Mouse (Mus musculus): ENCODE data around the gene Nup153. TPM values are rescaled to one million over a fixed set of nuclear protein-coding genes. Genes with fewer than 3 reads are reported as not detected.

The Nup153 gene
- polyA plus RNA-seq, 1 experiment from 2014 or later, result 19.1 TPM

- ATAC-seq, result peak; percentile 97
- peak within 1 kb of the TSS; percentile 96 for H3K9ac ChIP-seq (ENCODE audit: low read depth, low read length)
Observed at GRCm38 (mm10) chr13:46669048-46669619, 58.6 kb downstream of the Nup153 start, which contains the start of gene Fam8a1. Fam8a1 (plus strand) TSS chr13:46669522.

GRCm38 (mm10) chr13:46663461-46663964, 64.2 kb downstream of the Nup153 start:
- no peak overlapping the region for H3K9ac ChIP-seq (ENCODE audit: low read depth, low read length)
- WGBS, result 23% methylated on average over 4 of the region's 4 CpGs
- no peaks in the 10 kb centered on the region for H3K27me3 ChIP-seq (ENCODE audit: control insufficient read depth, insufficient read depth, low read depth, low read length)
- no peaks in the 10 kb centered on the region for H3K36me3 ChIP-seq (ENCODE audit: control insufficient read depth, insufficient read depth, low read length)
- H3K4me3 ChIP-seq (ENCODE audit: low read depth, low read length), result no peak overlapping the region
- H3K27ac ChIP-seq (ENCODE audit: low read length), result no peak overlapping the region
- no peaks in the 10 kb centered on the region for H3K9me3 ChIP-seq (replicated peaks; ENCODE audit: control insufficient read depth, low read length, poor library complexity, severe bottlenecking)
- no peak overlapping the region for H3K4me2 ChIP-seq (ENCODE audit: low read length)
- no peaks in the 10 kb centered on the region; the same call in 1 of the 2 replicates for H3K4me1 ChIP-seq (ENCODE audit: control insufficient read depth, insufficient read depth, low read length)
- ATAC-seq, result no peak

More at GRCm38 (mm10) chr13:46669048-46669619, 58.6 kb downstream of the Nup153 start, which contains the start of gene Fam8a1:
- H3K27ac ChIP-seq (ENCODE audit: low read length), result peak within 1 kb of the TSS; percentile 88
- no peaks in the 10 kb centered on the region for H3K9me3 ChIP-seq (replicated peaks; ENCODE audit: control insufficient read depth, low read length, poor library complexity, severe bottlenecking)
- H3K36me3 ChIP-seq (ENCODE audit: control insufficient read depth, insufficient read depth, low read length), result peaks cover 9% of the 10 kb centered on the region; the same call in 1 of the 2 replicates
- under 1% methylated on average over 37 of the region's 46 CpGs for WGBS
- peaks cover 17% of the 10 kb centered on the region for H3K4me1 ChIP-seq (ENCODE audit: control insufficient read depth, insufficient read depth, low read length)
- H3K4me3 ChIP-seq (ENCODE audit: low read depth, low read length), result peak within 1 kb of the TSS; percentile 94
- H3K27me3 ChIP-seq (ENCODE audit: control insufficient read depth, insufficient read depth, low read depth, low read length), result no peaks in the 10 kb centered on the region
- peak within 1 kb of the TSS; percentile 72 for H3K4me2 ChIP-seq (ENCODE audit: low read length)

- H3K4me3 ChIP-seq (ENCODE audit: low read depth, low read length), result no peak overlapping the region
- WGBS, result 90% methylated on average over 5 of the region's 5 CpGs
- no peak for ATAC-seq
- H3K27me3 ChIP-seq (ENCODE audit: control insufficient read depth, insufficient read depth, low read depth, low read length), result no peaks in the 10 kb centered on the region
- H3K9ac ChIP-seq (ENCODE audit: low read depth, low read length), result no peak overlapping the region
- H3K9me3 ChIP-seq (replicated peaks; ENCODE audit: control insufficient read depth, low read length, poor library complexity, severe bottlenecking), result no peaks in the 10 kb centered on the region
- H3K4me1 ChIP-seq (ENCODE audit: control insufficient read depth, insufficient read depth, low read length), result no peaks in the 10 kb centered on the region
- H3K36me3 ChIP-seq (ENCODE audit: control insufficient read depth, insufficient read depth, low read length), result no peaks in the 10 kb centered on the region
- no peak overlapping the region for H3K4me2 ChIP-seq (ENCODE audit: low read length)
- H3K27ac ChIP-seq (ENCODE audit: low read length), result no peak overlapping the region
Observed at GRCm38 (mm10) chr13:46659211-46659610, 68.5 kb downstream of the Nup153 start.

- 73% methylated on average over 5 of the region's 5 CpGs for WGBS
- Histone ChIP-seq H3K27me3 (ENCODE audit: control insufficient read depth, insufficient read depth, low read depth, low read length) (no peaks in the 10 kb centered on the region), H3K9me3 (replicated peaks; ENCODE audit: control insufficient read depth, low read length, poor library complexity, severe bottlenecking) (no peaks in the 10 kb centered on the region), H3K4me1 (ENCODE audit: control insufficient read depth, insufficient read depth, low read length) (no peaks in the 10 kb centered on the region), H3K27ac (ENCODE audit: low read length) (no peak overlapping the region), H3K4me3 (ENCODE audit: low read depth, low read length) (no peak overlapping the region), H3K4me2 (ENCODE audit: low read length) (no peak overlapping the region), H3K36me3 (ENCODE audit: control insufficient read depth, insufficient read depth, low read length) (no peaks in the 10 kb centered on the region), H3K9ac (ENCODE audit: low read depth, low read length) (no peak overlapping the region)
- no peak for ATAC-seq
Observed at GRCm38 (mm10) chr13:46654566-46654965, 73.2 kb downstream of the Nup153 start.

GRCm38 (mm10) chr13:46653671-46654070, 74.1 kb downstream of the Nup153 start:
- Histone ChIP-seq H3K27ac (ENCODE audit: low read length) (no peak overlapping the region), H3K36me3 (ENCODE audit: control insufficient read depth, insufficient read depth, low read length) (no peaks in the 10 kb centered on the region), H3K4me1 (ENCODE audit: control insufficient read depth, insufficient read depth, low read length) (no peaks in the 10 kb centered on the region), H3K9ac (ENCODE audit: low read depth, low read length) (no peak overlapping the region), H3K4me2 (ENCODE audit: low read length) (no peak overlapping the region), H3K4me3 (ENCODE audit: low read depth, low read length) (no peak overlapping the region), H3K27me3 (ENCODE audit: control insufficient read depth, insufficient read depth, low read depth, low read length) (no peaks in the 10 kb centered on the region), H3K9me3 (replicated peaks; ENCODE audit: control insufficient read depth, low read length, poor library complexity, severe bottlenecking) (no peaks in the 10 kb centered on the region)
- 57% methylated on average over 4 of the region's 4 CpGs for WGBS
- ATAC-seq, result no peak

GRCm38 (mm10) chr13:46652671-46653070, 75.1 kb downstream of the Nup153 start:
- H3K9ac ChIP-seq (ENCODE audit: low read depth, low read length), result no peak overlapping the region
- no peaks in the 10 kb centered on the region for H3K4me1 ChIP-seq (ENCODE audit: control insufficient read depth, insufficient read depth, low read length)
- 85% methylated on average over 7 of the region's 7 CpGs for WGBS
- no peaks in the 10 kb centered on the region for H3K36me3 ChIP-seq (ENCODE audit: control insufficient read depth, insufficient read depth, low read length)
- ATAC-seq, result no peak
- no peaks in the 10 kb centered on the region for H3K27me3 ChIP-seq (ENCODE audit: control insufficient read depth, insufficient read depth, low read depth, low read length)
- H3K4me3 ChIP-seq (ENCODE audit: low read depth, low read length), result no peak overlapping the region
- no peak overlapping the region for H3K4me2 ChIP-seq (ENCODE audit: low read length)
- no peak overlapping the region for H3K27ac ChIP-seq (ENCODE audit: low read length)
- no peaks in the 10 kb centered on the region for H3K9me3 ChIP-seq (replicated peaks; ENCODE audit: control insufficient read depth, low read length, poor library complexity, severe bottlenecking)

- H3K36me3 ChIP-seq (ENCODE audit: control insufficient read depth, insufficient read depth, low read length), result no peaks in the 10 kb centered on the region
- no peaks in the 10 kb centered on the region for H3K4me1 ChIP-seq (ENCODE audit: control insufficient read depth, insufficient read depth, low read length)
- no peak overlapping the region for H3K4me2 ChIP-seq (ENCODE audit: low read length)
- 90% methylated on average over 7 of the region's 7 CpGs for WGBS
- no peaks in the 10 kb centered on the region for H3K27me3 ChIP-seq (ENCODE audit: control insufficient read depth, insufficient read depth, low read depth, low read length)
- no peak overlapping the region for H3K9ac ChIP-seq (ENCODE audit: low read depth, low read length)
- ATAC-seq, result no peak
- no peaks in the 10 kb centered on the region for H3K9me3 ChIP-seq (replicated peaks; ENCODE audit: control insufficient read depth, low read length, poor library complexity, severe bottlenecking)
- H3K4me3 ChIP-seq (ENCODE audit: low read depth, low read length), result no peak overlapping the region
- no peak overlapping the region for H3K27ac ChIP-seq (ENCODE audit: low read length)
Observed at GRCm38 (mm10) chr13:46651853-46652252, 75.9 kb downstream of the Nup153 start.

- Histone ChIP-seq H3K36me3 (ENCODE audit: control insufficient read depth, insufficient read depth, low read length) (0 out of 2 replicates have a peak, but pooled peaks cover 2% of the 10 kb centered on the region), H3K4me3 (ENCODE audit: low read depth, low read length) (no peak overlapping the region), H3K4me1 (ENCODE audit: control insufficient read depth, insufficient read depth, low read length) (no peaks in the 10 kb centered on the region), H3K9ac (ENCODE audit: low read depth, low read length) (no peak overlapping the region), H3K27me3 (ENCODE audit: control insufficient read depth, insufficient read depth, low read depth, low read length) (no peaks in the 10 kb centered on the region), H3K9me3 (replicated peaks; ENCODE audit: control insufficient read depth, low read length, poor library complexity, severe bottlenecking) (peaks cover 4% of the 10 kb centered on the region; the same call in 1 of the 2 replicates), H3K27ac (ENCODE audit: low read length) (no peak overlapping the region), H3K4me2 (ENCODE audit: low read length) (no peak overlapping the region)
- WGBS, result 70% methylated on average over 6 of the region's 6 CpGs
- ATAC-seq, result no peak
Observed at GRCm38 (mm10) chr13:46645476-46645875, 82.3 kb downstream of the Nup153 start.

- no peak overlapping the region for H3K27ac ChIP-seq (ENCODE audit: low read length)
- ATAC-seq, result no peak
- H3K4me1 ChIP-seq (ENCODE audit: control insufficient read depth, insufficient read depth, low read length), result no peaks in the 10 kb centered on the region
- 95% methylated on average over 6 of the region's 6 CpGs for WGBS
- H3K27me3 ChIP-seq (ENCODE audit: control insufficient read depth, insufficient read depth, low read depth, low read length), result no peaks in the 10 kb centered on the region
- H3K4me3 ChIP-seq (ENCODE audit: low read depth, low read length), result no peak overlapping the region
- H3K9ac ChIP-seq (ENCODE audit: low read depth, low read length), result no peak overlapping the region
- 0 out of 2 replicates have a peak, but pooled peaks cover 2% of the 10 kb centered on the region for H3K36me3 ChIP-seq (ENCODE audit: control insufficient read depth, insufficient read depth, low read length)
- peaks cover 4% of the 10 kb centered on the region; the same call in 1 of the 2 replicates for H3K9me3 ChIP-seq (replicated peaks; ENCODE audit: control insufficient read depth, low read length, poor library complexity, severe bottlenecking)
- H3K4me2 ChIP-seq (ENCODE audit: low read length), result no peak overlapping the region
Observed at GRCm38 (mm10) chr13:46644175-46644574, 83.6 kb downstream of the Nup153 start.
